Mouse (Mus musculus) brain, adult 2 months (tissue): ENCODE results near the gene Coro2b.

Source experiments
- DNase-seq: peaks from one replicate; pipeline ENCODE4 v3.0.0; 2011; ENCODE audit warnings: low read depth, low spot score

Coro2b gene

GRCm38 (mm10) chr9:62536655-62537631, at the start of gene Coro2b:
TSS of gene Coro2b (minus strand) at chr9:62537044.
- peak; percentile 79 for DNase-seq

DNA sequence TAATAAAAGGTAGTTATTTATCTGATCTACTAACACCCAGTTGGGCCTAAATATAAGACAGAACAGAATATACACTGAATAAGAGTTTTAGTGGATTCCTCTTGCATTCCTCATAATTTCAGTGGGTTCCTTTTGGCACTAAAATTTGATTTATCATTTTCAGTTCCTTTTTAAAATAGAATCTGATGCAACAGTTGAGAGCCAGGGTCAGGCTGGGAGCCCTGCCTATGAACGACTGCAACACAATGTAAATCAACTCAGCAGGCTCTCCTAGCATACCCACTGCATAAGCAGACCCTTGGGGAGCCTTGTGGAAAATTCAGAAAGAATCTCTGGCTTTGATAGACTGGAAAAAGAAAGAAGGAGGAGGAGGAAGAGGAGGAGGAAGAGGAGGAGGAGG, 40.7 kb upstream of the Coro2b start:
- DNase-seq = no peak

DNA sequence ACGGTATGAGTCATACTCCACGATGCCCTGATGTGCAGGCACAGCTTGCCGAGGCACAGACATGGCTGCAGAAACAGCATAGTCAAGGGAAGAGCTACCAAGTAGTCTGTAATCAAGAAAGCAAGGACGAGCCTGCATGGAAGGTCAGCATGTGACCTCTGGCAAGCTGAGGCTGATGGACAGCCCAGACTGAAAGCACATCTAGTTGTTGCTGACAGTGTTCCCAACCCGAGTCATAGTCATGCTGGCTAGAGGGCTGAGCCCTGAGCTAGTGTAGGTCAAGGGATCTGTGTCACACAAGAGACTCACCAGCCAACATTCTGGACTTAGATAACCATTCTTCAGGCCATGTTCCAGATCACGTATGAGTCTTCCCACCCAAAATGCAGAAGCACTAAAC, 32.3 kb upstream of the Coro2b start:
- no peak for DNase-seq

- no peak for DNase-seq
Measured at GRCm38 (mm10) chr9:62567818-62568217, 31.0 kb upstream of the Coro2b start.

GRCm38 (mm10) chr9:62562236-62562635, 25.4 kb upstream of the Coro2b start:
- DNase-seq = no peak

- no peak for DNase-seq
Measured at GRCm38 (mm10) chr9:62560432-62560831, 23.6 kb upstream of the Coro2b start.

DNA sequence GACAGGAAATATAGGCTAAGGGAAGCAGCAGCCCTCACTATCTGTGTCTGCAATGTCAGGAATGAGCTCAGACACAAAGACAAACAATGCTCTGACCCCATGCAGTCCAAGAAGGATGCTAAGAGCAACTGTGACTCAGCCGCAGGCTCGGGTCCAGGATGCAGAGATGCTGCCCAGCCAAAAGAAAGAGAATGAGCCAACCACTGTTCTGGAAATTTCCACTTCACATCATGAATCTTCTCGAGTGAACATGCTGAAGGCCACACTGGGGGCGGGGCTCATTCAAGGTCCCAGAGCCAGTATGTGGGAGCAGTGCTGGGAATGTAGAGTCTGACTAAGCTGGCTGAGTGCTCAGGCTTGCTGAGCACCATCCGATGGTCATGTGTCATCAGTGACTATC, 23.2 kb upstream of the Coro2b start:
- DNase-seq = peak; percentile 96

DNA sequence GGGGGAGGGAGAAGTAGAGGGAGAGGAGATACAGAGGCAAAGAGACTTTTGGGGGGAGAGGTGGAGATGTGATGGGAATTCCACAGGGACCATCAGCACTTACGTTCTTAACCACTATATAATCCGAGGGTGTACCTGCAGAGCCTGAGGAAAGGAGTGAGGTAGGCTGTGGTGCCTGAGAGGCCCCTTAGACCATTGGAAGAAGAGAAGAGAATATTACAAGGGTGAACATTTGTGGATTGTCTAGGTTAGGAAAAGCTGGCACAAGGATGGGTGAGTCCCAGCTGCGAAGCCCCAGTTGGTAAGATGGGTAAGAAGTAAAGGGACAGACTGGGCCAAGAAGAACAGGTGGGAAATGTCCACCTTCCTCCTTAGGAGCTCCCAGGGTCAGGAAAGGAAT, 22.6 kb upstream of the Coro2b start:
- no peak for DNase-seq

DNA sequence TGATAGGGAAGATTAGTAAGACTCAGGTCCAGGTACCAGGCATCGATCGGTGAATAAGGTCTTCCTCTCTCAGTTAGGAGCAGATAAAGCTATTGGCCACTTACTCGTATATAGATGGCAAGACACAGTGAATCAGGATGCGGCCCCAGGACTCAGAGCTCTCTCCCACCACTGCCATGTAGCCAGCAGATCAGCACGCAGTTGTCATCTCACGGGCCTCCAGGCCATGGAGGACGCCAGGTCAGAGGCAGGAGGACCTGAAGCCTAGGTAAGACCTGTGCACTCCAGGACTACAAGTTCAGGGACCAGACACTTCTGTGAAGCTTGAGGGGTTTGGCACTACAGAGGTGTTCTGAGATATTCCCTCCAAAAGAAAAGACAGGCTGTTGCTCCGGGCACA, 21.2 kb upstream of the Coro2b start:
- DNase-seq = no peak

DNA sequence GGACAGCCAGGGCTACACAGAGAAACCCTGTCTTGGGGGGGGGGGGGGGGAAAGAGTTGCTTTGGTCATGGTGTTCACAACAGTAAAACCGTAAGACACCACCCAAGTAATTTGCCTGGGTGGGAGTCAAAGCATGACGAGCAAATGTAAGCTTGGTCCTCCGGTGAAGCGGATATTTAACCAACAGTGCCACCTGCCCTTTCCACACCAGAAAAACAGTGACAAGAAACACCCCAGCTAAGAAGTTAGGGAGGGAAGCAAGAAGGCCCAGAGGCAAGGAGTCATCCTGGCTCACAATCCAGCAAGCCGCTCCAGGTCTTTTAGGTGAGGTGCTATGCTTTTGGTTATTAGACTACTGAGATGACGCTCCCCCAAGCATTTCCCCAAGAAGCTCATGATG, 19.9 kb upstream of the Coro2b start:
- no peak for DNase-seq

DNA sequence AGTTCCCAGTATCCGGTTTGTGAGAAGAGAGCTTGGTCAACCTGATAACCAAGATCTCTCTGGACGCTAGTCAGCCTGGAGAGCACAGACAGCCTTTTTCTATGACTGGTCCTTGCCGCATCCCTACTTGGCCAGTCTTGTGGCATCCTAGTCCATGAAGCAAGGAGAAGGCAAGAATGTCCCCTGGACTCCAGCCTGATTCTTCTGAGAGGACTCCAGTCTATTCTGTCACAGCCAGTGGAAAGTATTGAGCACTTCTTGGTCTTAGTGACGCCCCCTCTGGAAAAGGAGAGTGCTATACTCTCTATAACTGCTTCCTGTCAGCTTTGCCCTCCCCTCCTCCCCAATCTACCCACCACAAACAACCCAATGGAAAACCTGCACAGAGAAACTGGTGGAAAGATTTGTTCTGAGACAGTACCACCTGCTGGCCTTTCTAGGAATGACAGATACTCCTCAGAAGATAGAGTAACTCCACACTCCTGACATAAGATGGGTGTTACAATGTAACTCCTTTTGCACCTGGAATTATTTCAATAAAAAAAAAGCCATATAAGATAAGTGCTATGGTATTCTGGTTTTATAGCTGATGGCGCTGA, 18.5 kb upstream of the Coro2b start:
- peak; percentile 86 for DNase-seq

DNA sequence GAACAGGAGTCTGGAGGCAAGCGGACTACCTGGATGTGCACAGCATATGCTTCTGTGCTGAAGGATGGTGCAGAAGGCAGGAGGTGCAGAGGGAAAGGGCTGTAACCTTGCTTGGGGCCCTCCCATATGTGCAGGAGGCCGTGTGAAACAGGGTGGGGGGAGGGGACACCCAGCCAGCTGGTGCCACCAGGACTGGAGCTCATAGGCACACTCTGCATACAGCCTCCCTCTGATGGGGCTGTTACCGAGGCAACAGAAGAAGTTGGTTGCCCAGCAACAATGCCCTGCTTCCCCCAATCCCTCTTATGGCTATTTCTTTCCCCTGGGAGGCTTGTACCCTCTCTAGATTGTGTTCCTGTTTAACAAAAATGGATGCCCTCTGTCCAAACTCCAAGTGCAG, 17.8 kb upstream of the Coro2b start:
- DNase-seq = peak; percentile 95

DNA sequence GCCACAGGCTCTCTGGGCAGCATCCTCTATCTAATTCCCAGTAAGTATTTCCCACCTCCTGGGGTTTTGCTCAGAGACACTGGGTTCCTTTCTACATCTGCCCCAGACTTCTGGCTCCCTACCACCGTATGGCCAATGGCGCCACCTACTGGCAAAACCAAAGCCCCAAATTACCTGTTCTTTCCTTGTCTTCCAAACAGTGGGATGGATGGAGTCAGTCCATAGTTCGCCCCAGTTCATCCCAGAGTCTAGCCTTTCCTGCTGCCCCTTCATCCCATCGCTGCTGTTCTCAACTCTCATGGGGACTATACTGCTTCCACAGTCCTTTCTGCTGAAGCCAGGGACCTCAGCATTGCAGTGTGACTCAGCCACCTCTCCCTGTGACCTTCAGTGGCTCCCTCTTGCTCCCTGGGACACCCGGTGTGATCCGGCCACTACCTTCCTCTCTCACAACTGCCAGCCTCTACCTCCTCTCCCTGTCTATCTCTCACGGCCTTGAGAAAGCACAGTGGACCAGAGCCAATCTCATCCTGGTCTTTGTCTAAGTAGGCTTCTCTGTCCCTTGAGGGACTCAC, 16.6 kb upstream of the Coro2b start:
- peak; percentile 92 for DNase-seq

- DNase-seq = no peak
Measured at GRCm38 (mm10) chr9:62551531-62551930, 14.7 kb upstream of the Coro2b start.

DNA sequence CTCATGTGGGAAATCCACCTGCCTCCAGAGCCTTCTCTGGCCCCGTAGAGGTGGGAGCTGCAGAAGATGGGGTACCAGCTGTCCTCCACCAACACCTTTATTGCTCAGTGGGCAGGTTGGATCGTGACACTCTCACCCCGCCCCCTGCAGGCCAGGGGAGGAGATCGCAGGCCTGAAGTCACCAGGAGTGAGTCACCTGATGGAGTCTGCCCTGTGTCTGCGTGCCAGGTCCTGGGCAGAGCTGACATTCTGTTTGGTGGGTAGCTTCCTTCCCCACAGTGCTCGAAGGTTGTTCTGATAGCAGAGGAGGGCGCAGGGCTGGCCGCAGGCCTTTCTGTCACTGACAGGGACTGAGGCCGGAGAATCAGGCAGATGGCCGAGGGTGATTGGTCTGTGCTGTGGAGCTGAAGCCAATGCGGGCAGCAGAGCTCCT, 13.8 kb upstream of the Coro2b start:
- peak; percentile 98 for DNase-seq

DNA sequence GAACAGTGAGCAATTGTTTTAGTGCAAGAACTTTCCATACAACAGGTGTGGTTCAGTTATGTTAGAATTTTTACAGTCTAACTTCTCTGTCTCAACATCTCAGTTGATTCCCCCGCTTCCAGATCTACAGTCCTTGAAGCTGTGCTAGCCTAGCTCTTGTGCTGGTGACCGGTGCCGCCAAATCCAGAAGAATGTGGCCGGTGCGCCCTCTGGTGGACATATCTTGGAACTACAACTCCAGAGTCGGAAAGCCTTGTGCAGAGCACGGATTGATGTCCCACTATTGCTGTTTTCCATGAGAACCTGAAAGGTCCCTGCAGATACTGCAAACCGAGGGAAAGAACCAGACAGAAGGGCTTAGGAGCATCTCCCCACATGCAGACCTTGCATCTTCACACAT, 13.0 kb upstream of the Coro2b start:
- peak; percentile 96 for DNase-seq

DNA sequence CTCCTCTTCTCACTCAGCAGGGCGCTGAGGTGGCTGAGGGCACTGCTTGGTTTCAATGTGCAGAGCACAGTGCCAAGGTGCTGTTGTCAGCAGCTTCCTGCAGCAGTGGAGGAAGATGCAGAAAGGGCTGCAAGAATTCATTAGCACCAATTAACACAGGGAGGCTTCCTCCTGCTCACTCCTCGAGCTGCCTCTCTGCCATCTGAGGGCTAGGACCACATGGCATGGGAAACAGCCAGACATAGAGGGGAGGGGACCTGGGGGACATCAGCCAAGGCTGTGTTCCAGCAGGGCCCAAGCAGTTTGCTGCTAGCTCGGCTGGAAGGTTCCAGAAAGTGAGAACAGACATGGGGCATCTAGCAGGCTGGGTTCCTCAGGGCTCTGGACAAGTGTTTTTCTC, 10.6 kb upstream of the Coro2b start:
- no peak for DNase-seq

DNA sequence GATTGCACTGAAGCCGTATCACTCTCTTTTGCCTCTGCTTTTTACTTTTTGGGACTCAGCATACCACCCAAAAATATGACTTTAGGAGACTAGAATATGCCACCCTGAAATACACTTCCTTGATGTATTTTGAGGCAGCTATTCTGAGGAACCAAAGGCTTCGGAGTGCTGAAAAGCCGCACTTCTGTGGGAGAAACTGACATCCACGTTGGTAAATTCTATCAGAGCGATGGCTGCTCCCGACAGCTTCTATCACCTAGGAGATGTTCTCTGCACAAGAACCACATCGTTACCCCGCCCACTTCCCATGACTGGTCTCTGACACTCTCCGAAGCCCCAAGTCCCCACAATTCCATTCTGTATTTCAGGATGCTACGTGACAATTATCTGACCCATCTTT, 8.0 kb upstream of the Coro2b start:
- DNase-seq = peak; percentile 83

- no peak for DNase-seq
Measured at GRCm38 (mm10) chr9:62543878-62544277, 7.0 kb upstream of the Coro2b start.

- DNase-seq = no peak
Measured at GRCm38 (mm10) chr9:62541606-62542005, 4.8 kb upstream of the Coro2b start.

DNA sequence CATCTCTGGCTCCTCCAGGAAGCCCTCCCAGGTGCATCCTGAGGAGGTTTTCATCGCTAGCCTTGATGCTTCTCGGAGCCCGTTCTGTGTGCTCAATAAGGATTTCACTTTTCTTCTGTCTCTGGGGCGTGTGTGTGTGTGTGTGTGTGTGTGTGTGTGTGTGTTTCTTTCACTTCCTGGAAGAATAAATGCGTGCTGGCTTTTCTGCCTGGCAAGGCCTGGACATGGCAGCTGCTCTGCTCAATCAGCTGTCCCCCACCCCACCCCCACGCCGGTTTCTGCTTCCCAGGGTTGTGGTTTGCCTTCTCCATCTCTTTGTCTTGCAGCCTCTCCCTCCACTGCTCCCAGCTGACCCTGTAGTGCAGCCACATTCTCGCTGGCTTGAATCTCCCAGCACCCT, 4.3 kb upstream of the Coro2b start:
- DNase-seq = peak; percentile 80

- DNase-seq = peak; percentile 97
Measured at GRCm38 (mm10) chr9:62540736-62541135, 3.9 kb upstream of the Coro2b start.

DNA sequence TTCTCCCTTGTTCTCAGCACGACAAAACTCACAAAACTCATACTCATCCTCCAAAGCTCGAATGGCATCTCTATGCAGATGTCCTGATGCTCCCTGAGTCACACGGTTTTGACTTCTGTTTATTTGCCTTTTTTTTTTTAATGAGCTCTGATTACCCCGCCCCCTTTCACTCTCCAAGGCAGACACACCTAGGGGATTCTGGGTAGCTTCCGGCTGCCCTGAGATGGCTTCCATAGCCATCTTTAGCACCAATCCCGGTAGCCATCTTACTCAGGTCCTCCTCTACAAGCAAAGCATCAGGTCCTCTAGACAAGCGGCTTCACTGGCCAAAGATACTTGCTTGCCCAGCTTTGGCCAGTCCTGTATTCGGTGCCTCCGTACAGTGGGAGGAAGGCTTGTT, 3.3 kb upstream of the Coro2b start:
- no peak for DNase-seq
